Mouse (Mus musculus) lung, embryonic 15.5 days (tissue): ENCODE data around the gene Zfp316. TPM values are rescaled to one million over a fixed set of nuclear protein-coding genes. Genes with fewer than 3 reads are reported as not detected.

Experiments
- ATAC-seq: fragments of 200-750 bp; cut with Nextera tagmentation; 2 replicates; pipeline ENCODE4 v1.8.0; 2017; ENCODE audit warnings: moderate number of reproducible peaks, borderline replicate concordance; ENCODE audit not compliant: low FRiP score, low TSS enrichment; ENCODE audit errors: extremely low read depth
- H3K27ac ChIP-seq: fragments of 300-500 bp; sonication (generic); 2 replicates; pipeline ENCODE4 v1.5.1; 2015; ENCODE audit warnings: moderate library complexity, mild to moderate bottlenecking, inconsistent platforms
- H3K27me3 ChIP-seq: fragments of 300-500 bp; sonication (generic); 2 replicates; pipeline ENCODE4 v1.6.1; 2015; ENCODE audit warnings: inconsistent platforms
- H3K36me3 ChIP-seq: fragments of 300-500 bp; sonication (generic); 2 replicates; pipeline ENCODE4 v1.6.1; 2015; ENCODE audit warnings: inconsistent platforms
- H3K4me1 ChIP-seq: fragments of 300-500 bp; sonication (generic); 2 replicates; pipeline ENCODE4 v1.6.1; 2015; ENCODE audit warnings: inconsistent platforms
- H3K4me2 ChIP-seq: fragments of 300-500 bp; sonication (generic); 2 replicates; pipeline ENCODE4 v1.6.1; 2015; ENCODE audit warnings: inconsistent platforms, mild to moderate bottlenecking, moderate library complexity
- H3K4me3 ChIP-seq: fragments of 300-500 bp; sonication (generic); 2 replicates; pipeline ENCODE4 v1.5.1; 2015; ENCODE audit warnings: mild to moderate bottlenecking, inconsistent platforms
- H3K9ac ChIP-seq: fragments of 300-500 bp; sonication (generic); 2 replicates; pipeline ENCODE4 v1.6.1; 2015; ENCODE audit warnings: inconsistent platforms
- H3K9me3 ChIP-seq: fragments of 300-500 bp; sonication (generic); 2 replicates; pipeline ENCODE4 v1.6.1; 2016; ENCODE audit warnings: inconsistent platforms
- WGBS: fragments of 180-500 bp; shearing (Covaris S2); methylation state at CpG from one replicate; pipeline ENCODE4 v1.1.7; 2015; 5-methylcytosine and 5-hydroxymethylcytosine counted together
- polyA plus RNA-seq: library from polyadenylated mRNA; unstranded; fragments of >200 nt; fragmentation: Nextera tagmentation; extraction: Ambion mirVana; gene quantifications from 2 replicates; pipeline ENCODE4 v1.2.1, GENCODE M21; 2015

The Zfp316 gene
- polyA plus RNA-seq, 1 experiment from 2014 or later = 2.8 TPM

GRCm38 (mm10) chr5:143299686-143300085, 29.9 kb upstream of the Zfp316 start:
- peaks cover 54% of the 10 kb centered on the region for H3K36me3 ChIP-seq
- H3K4me2 ChIP-seq = no peak overlapping the region
- H3K4me3 ChIP-seq = no peak overlapping the region
- no peak for ATAC-seq
- 85% methylated on average over 4 of the region's 4 CpGs for WGBS
- no peaks in the 10 kb centered on the region for H3K9me3 ChIP-seq
- H3K27ac ChIP-seq = no peak overlapping the region
- peaks cover 4% of the 10 kb centered on the region; the same call in 1 of the 2 replicates for H3K27me3 ChIP-seq
- no peak overlapping the region for H3K9ac ChIP-seq
- peaks cover 7% of the 10 kb centered on the region; the same call in 1 of the 2 replicates for H3K4me1 ChIP-seq

GRCm38 (mm10) chr5:143298391-143298790, 28.6 kb upstream of the Zfp316 start:
- 82% methylated on average over 7 of the region's 7 CpGs for WGBS
- H3K4me3 ChIP-seq = no peak overlapping the region
- H3K36me3 ChIP-seq = peaks cover 44% of the 10 kb centered on the region

GRCm38 (mm10) chr5:143297986-143298385, 28.2 kb upstream of the Zfp316 start:
- H3K36me3 ChIP-seq = peaks cover 40% of the 10 kb centered on the region
- peaks cover 17% of the 10 kb centered on the region for H3K4me1 ChIP-seq
- no peaks in the 10 kb centered on the region for H3K9me3 ChIP-seq
- H3K9ac ChIP-seq = no peak overlapping the region
- H3K4me2 ChIP-seq = no peak overlapping the region
- no peak overlapping the region for H3K4me3 ChIP-seq
- H3K27ac ChIP-seq = no peak overlapping the region
- 61% methylated on average over 9 of the region's 9 CpGs for WGBS
- ATAC-seq = peak; percentile 69
- peaks cover 21% of the 10 kb centered on the region for H3K27me3 ChIP-seq

More at GRCm38 (mm10) chr5:143298391-143298790, 28.6 kb upstream of the Zfp316 start:
- ATAC-seq = no peak
- peaks cover 13% of the 10 kb centered on the region for H3K4me1 ChIP-seq
- no peak overlapping the region for H3K9ac ChIP-seq
- no peak overlapping the region for H3K4me2 ChIP-seq
- H3K27me3 ChIP-seq = peaks cover 17% of the 10 kb centered on the region
- H3K9me3 ChIP-seq = no peaks in the 10 kb centered on the region
- no peak overlapping the region for H3K27ac ChIP-seq

- Histone ChIP-seq H3K4me3 (no peak overlapping the region), H3K36me3 (peaks cover 16% of the 10 kb centered on the region), H3K9me3 (no peaks in the 10 kb centered on the region), H3K9ac (no peak overlapping the region), H3K27ac (no peak overlapping the region), H3K4me2 (no peak overlapping the region), H3K27me3 (peaks cover 48% of the 10 kb centered on the region), H3K4me1 (peaks cover 21% of the 10 kb centered on the region)
- ATAC-seq = no peak
- WGBS = 80% methylated on average over 2 of the region's 2 CpGs
Measured at GRCm38 (mm10) chr5:143295330-143295729, 25.5 kb upstream of the Zfp316 start.

GRCm38 (mm10) chr5:143294862-143295261, 25.0 kb upstream of the Zfp316 start:
- H3K36me3 ChIP-seq = peaks cover 12% of the 10 kb centered on the region
- no peak overlapping the region for H3K9ac ChIP-seq
- 87% methylated on average over 3 of the region's 3 CpGs for WGBS
- peaks cover 52% of the 10 kb centered on the region for H3K27me3 ChIP-seq
- ATAC-seq = no peak
- no peak overlapping the region for H3K27ac ChIP-seq
- H3K9me3 ChIP-seq = no peaks in the 10 kb centered on the region
- H3K4me1 ChIP-seq = peaks cover 21% of the 10 kb centered on the region
- H3K4me2 ChIP-seq = no peak overlapping the region
- H3K4me3 ChIP-seq = no peak overlapping the region

GRCm38 (mm10) chr5:143293404-143293803, 23.6 kb upstream of the Zfp316 start, which contains the start of gene Zfp853:
Gene Zfp853 (minus strand): TSS chr5:143293623.
- peaks cover 67% of the 10 kb centered on the region for H3K27me3 ChIP-seq
- H3K36me3 ChIP-seq = no peaks in the 10 kb centered on the region
- 2% methylated on average over 21 of the region's 38 CpGs for WGBS
- peak within 1 kb of the TSS; percentile 41 for H3K4me3 ChIP-seq
- H3K4me1 ChIP-seq = peaks cover 21% of the 10 kb centered on the region
- H3K27ac ChIP-seq = no peak within 1 kb of the TSS
- H3K9me3 ChIP-seq = no peaks in the 10 kb centered on the region
- peak within 1 kb of the TSS; percentile 89 for H3K4me2 ChIP-seq
- peak; percentile 7; the same call in 1 of the 2 replicates for ATAC-seq
- H3K9ac ChIP-seq = peak within 1 kb of the TSS; percentile 32

GRCm38 (mm10) chr5:143292879-143293278, 23.1 kb upstream of the Zfp316 start:
- peak overlapping the region; percentile 41 for H3K4me3 ChIP-seq
- WGBS = 1% methylated on average over 19 of the region's 19 CpGs
- no peaks in the 10 kb centered on the region for H3K36me3 ChIP-seq
- H3K9me3 ChIP-seq = no peaks in the 10 kb centered on the region
- H3K27ac ChIP-seq = no peak overlapping the region
- H3K4me1 ChIP-seq = peaks cover 24% of the 10 kb centered on the region
- peak overlapping the region; percentile 89 for H3K4me2 ChIP-seq
- H3K9ac ChIP-seq = peak overlapping the region; percentile 32
- H3K27me3 ChIP-seq = peaks cover 72% of the 10 kb centered on the region
- ATAC-seq = no peak

GRCm38 (mm10) chr5:143289299-143289698, 19.5 kb upstream of the Zfp316 start:
- Histone ChIP-seq H3K27ac (no peak overlapping the region), H3K4me1 (peaks cover 23% of the 10 kb centered on the region), H3K27me3 (peaks cover 98% of the 10 kb centered on the region), H3K9me3 (no peaks in the 10 kb centered on the region), H3K4me3 (no peak overlapping the region), H3K9ac (no peak overlapping the region), H3K4me2 (no peak overlapping the region), H3K36me3 (no peaks in the 10 kb centered on the region)
- 67% methylated on average over 9 of the region's 9 CpGs for WGBS
- no peak for ATAC-seq

GRCm38 (mm10) chr5:143288378-143288911, 18.6 kb upstream of the Zfp316 start:
- Histone ChIP-seq H3K4me1 (peaks cover 18% of the 10 kb centered on the region), H3K9me3 (no peaks in the 10 kb centered on the region), H3K9ac (no peak overlapping the region), H3K27me3 (peaks cover 95% of the 10 kb centered on the region), H3K27ac (no peak overlapping the region), H3K4me3 (peak overlapping the region; percentile 23; the same call in 1 of the 2 replicates), H3K4me2 (peak overlapping the region; percentile 55), H3K36me3 (no peaks in the 10 kb centered on the region)
- 11% methylated on average over 9 of the region's 9 CpGs for WGBS
- ATAC-seq = no peak

DNA sequence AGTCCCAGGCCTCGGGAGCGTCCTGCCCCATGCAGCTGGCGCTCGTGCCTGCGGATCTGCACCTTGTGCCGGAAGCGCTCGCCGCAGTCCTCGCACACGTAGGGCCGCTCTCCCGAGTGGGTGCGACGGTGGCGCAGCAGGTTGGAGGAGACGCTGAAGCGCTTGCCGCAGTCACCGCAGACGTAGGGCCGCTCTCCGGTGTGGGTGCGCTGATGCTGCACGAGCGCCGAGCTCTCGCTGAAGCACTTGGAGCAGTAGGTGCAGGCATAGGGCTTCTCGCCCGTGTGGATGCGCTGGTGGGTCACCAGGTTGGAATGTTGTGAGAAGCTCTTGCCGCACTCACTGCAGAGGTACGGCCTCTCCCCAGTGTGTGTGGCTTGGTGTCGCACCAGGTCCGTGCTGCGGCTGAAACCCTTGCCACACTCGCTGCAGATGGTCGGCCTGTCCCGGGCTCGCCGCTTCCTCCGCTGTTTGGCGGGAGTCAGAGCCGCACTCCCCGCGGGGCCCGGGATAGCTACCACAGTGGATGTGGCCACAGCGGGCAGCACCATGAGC, 18.0 kb upstream of the Zfp316 start:
- Histone ChIP-seq H3K36me3 (no peaks in the 10 kb centered on the region), H3K27me3 (peaks cover 95% of the 10 kb centered on the region), H3K4me3 (peak overlapping the region; percentile 23), H3K4me2 (peak overlapping the region; percentile 55), H3K4me1 (peaks cover 12% of the 10 kb centered on the region), H3K27ac (no peak overlapping the region), H3K9ac (no peak overlapping the region), H3K9me3 (no peaks in the 10 kb centered on the region)
- WGBS = 2% methylated on average over 48 of the region's 48 CpGs
- ATAC-seq = 0 out of 2 replicates have a peak, but pooled peaks have one; percentile 36

GRCm38 (mm10) chr5:143284762-143285161, 14.9 kb upstream of the Zfp316 start:
- WGBS = 38% methylated on average over 6 of the region's 6 CpGs
- Histone ChIP-seq H3K27ac (no peak overlapping the region), H3K36me3 (no peaks in the 10 kb centered on the region), H3K4me2 (no peak overlapping the region), H3K9ac (no peak overlapping the region), H3K9me3 (no peaks in the 10 kb centered on the region), H3K4me3 (no peak overlapping the region), H3K4me1 (peaks cover 9% of the 10 kb centered on the region), H3K27me3 (peaks cover 67% of the 10 kb centered on the region)
- ATAC-seq = no peak

GRCm38 (mm10) chr5:143279247-143279646, 9.4 kb upstream of the Zfp316 start:
- Histone ChIP-seq H3K4me1 (no peaks in the 10 kb centered on the region), H3K4me3 (no peak overlapping the region), H3K9me3 (no peaks in the 10 kb centered on the region), H3K36me3 (no peaks in the 10 kb centered on the region), H3K9ac (no peak overlapping the region), H3K27ac (no peak overlapping the region), H3K27me3 (peaks cover 39% of the 10 kb centered on the region; the same call in 1 of the 2 replicates), H3K4me2 (no peak overlapping the region)
- WGBS = 33% methylated on average over 10 of the region's 10 CpGs
- no peak for ATAC-seq
